In genomic region chr8:34688396-34689048, GRCm38 (mm10) we compare ENCODE assay signal across 8 mouse cellular contexts.
DNase-seq lines count a peak whose midpoint lies in the region; ATAC-seq lines count a peak whose summit lies in the region.

No protein-coding gene starts in this region.

- H3K9ac ChIP-seq in embryonic facial prominence, embryonic 11.5 days (replicated peaks; ENCODE audit: low read length): no peak overlapping the region
- H3K9ac ChIP-seq in hindbrain, embryonic 11.5 days (ENCODE audit: low read depth, low read length): no peak overlapping the region
- H3K9ac ChIP-seq in midbrain, embryonic 13.5 days (replicated peaks): no peak overlapping the region

- no peak overlapping the region for H3K27ac ChIP-seq in embryonic facial prominence, embryonic 11.5 days (replicated peaks; ENCODE audit: low read depth, low read length)
- H3K27ac ChIP-seq in hindbrain, embryonic 11.5 days (ENCODE audit: low read depth, low read length): no peak overlapping the region; the same call in 1 of the 2 replicates
- H3K27ac ChIP-seq in midbrain, embryonic 13.5 days: peak overlapping the region; percentile 39; the same call in 1 of the 2 replicates

- H3K4me3 ChIP-seq in embryonic facial prominence, embryonic 11.5 days (ENCODE audit: low read depth, low read length): no peak overlapping the region
- no peak overlapping the region for H3K4me3 ChIP-seq in hindbrain, embryonic 11.5 days (ENCODE audit: low read depth, low read length)
- no peak overlapping the region for H3K4me3 ChIP-seq in midbrain, embryonic 13.5 days (replicated peaks)

- H3K4me2 ChIP-seq in embryonic facial prominence, embryonic 11.5 days (ENCODE audit: low read depth, low read length): no peak overlapping the region
- peak overlapping the region; percentile 28; the same call in 1 of the 2 replicates for H3K4me2 ChIP-seq in hindbrain, embryonic 11.5 days (replicated peaks; ENCODE audit: low read depth, low read length)
- H3K4me2 ChIP-seq in midbrain, embryonic 13.5 days (replicated peaks): peak overlapping the region; percentile 29

- no peak for ATAC-seq in embryonic facial prominence, embryonic 11.5 days (replicated peaks; ENCODE audit: insufficient number of reproducible peaks, low FRiP score, low TSS enrichment, low read depth)
- ATAC-seq in hindbrain, embryonic 11.5 days (ENCODE audit: low FRiP score): peak; percentile 66
- ATAC-seq in midbrain, embryonic 13.5 days: peak; percentile 71
- ATAC-seq in granulocyte monocyte progenitor cell, adult 5-6 weeks (replicated peaks; ENCODE audit: poor library complexity, severe bottlenecking): no peak

- H3K9me3 ChIP-seq in embryonic facial prominence, embryonic 11.5 days (replicated peaks; ENCODE audit: control insufficient read depth, low read length): no peaks in the 10 kb centered on the region
- no peaks in the 10 kb centered on the region for H3K9me3 ChIP-seq in hindbrain, embryonic 11.5 days (ENCODE audit: control insufficient read depth, low read length)
- no peaks in the 10 kb centered on the region for H3K9me3 ChIP-seq in midbrain, embryonic 13.5 days

- peak; percentile 29 to 33 for DNase-seq in layer of hippocampus, adult 8-10 months (ENCODE audit: low spot score in 2 of 2)
- DNase-seq in layer of hippocampus, adult 9-10 months (ENCODE audit: low spot score): no peak
- DNase-seq in embryonic facial prominence, embryonic 11.5 days (ENCODE audit: low spot score): peak; percentile 27
- DNase-seq in hindbrain, embryonic 11.5 days (ENCODE audit: low spot score): peak; percentile 41
- DNase-seq in adipocyte (ENCODE audit: low spot score): no peak
- DNase-seq in gastrocnemius, postnatal 36 days: no peak

- H3K4me1 ChIP-seq in embryonic facial prominence, embryonic 11.5 days (ENCODE audit: control insufficient read depth, insufficient read depth, low read length): no peaks in the 10 kb centered on the region
- H3K4me1 ChIP-seq in hindbrain, embryonic 11.5 days (replicated peaks; ENCODE audit: control insufficient read depth, insufficient read depth, low read length): 0 out of 2 replicates have a peak, but pooled peaks cover 2% of the 10 kb centered on the region
- H3K4me1 ChIP-seq in midbrain, embryonic 13.5 days (replicated peaks): peaks cover 31% of the 10 kb centered on the region

- intact Hi-C loops in gastrocnemius, postnatal 36 days (cut with DNase I): no loop called here

- 64% methylated on average over 20 of the region's 20 CpGs for WGBS in embryonic facial prominence, embryonic 11.5 days
- 55% methylated on average over 20 of the region's 20 CpGs for WGBS in hindbrain, embryonic 11.5 days
- WGBS in midbrain, embryonic 13.5 days: 52% methylated on average over 20 of the region's 20 CpGs

- H3K36me3 ChIP-seq in embryonic facial prominence, embryonic 11.5 days (replicated peaks; ENCODE audit: control insufficient read depth, insufficient read depth, low read depth, low read length): no peaks in the 10 kb centered on the region
- no peaks in the 10 kb centered on the region for H3K36me3 ChIP-seq in hindbrain, embryonic 11.5 days (ENCODE audit: control insufficient read depth, insufficient read depth, low read length)
- no peaks in the 10 kb centered on the region for H3K36me3 ChIP-seq in midbrain, embryonic 13.5 days

- H3K27me3 ChIP-seq in embryonic facial prominence, embryonic 11.5 days (ENCODE audit: control insufficient read depth, insufficient read depth, low read length): no peaks in the 10 kb centered on the region; the same call in 1 of the 2 replicates
- peaks cover 2% of the 10 kb centered on the region; the same call in 1 of the 2 replicates for H3K27me3 ChIP-seq in hindbrain, embryonic 11.5 days (ENCODE audit: control insufficient read depth, insufficient read depth, low read length)
- peaks cover 5% of the 10 kb centered on the region; the same call in 1 of the 2 replicates for H3K27me3 ChIP-seq in midbrain, embryonic 13.5 days

Comparison
In these comparisons a context has a peak if more than half of its experiments do, and no peak if none do; other contexts are left out.
1. DNase-seq: peak in layer of hippocampus, adult 8-10 months (2 of 2), embryonic facial prominence, embryonic 11.5 days (single experiment) and hindbrain, embryonic 11.5 days (single experiment); none in layer of hippocampus, adult 9-10 months (single experiment), adipocyte (single experiment) and gastrocnemius, postnatal 36 days (0 of 2).
2. ATAC-seq: peak in hindbrain, embryonic 11.5 days (single experiment) and midbrain, embryonic 13.5 days (single experiment); none in embryonic facial prominence, embryonic 11.5 days (single experiment) and granulocyte monocyte progenitor cell, adult 5-6 weeks (single experiment).